Mouse (Mus musculus): ENCODE measurements around the gene Olfr6.
"Not testable (repeated sequence)": the region's sequence is repeated elsewhere in the genome, so short reads cannot be mapped to it uniquely, and the experiment has no call there.

DNA sequence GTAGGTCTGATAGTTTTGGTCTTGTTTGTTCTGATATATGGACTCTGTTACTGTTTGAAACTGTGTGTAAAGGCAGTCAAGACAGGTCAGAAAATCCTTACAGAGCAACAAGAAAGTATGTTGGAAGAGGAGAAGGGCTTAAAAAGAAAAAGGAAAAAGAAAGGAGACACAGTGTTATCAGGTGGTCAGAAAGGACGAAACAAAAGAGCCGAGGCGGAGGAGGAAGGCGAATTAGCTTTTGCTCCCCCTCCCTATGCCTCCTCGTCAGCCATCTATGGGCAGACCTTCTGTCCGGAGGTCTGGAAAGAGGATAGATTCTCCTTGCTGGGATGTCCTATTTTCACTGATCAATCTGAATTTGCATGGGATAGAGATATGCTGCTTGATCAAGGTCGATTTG is 42.8 kb downstream of the Olfr6 start:
- TF ChIP-seq GATA1, TAL1 (IDR thresholded peaks at IDR 0.05; ENCODE audit: low read length): not testable (repeated sequence)

Measured in erythroblast, embryonic 14.5 days (primary cell).